Mouse (Mus musculus) heart, embryonic 14.5 days (tissue): ENCODE measurements around the gene Slc35g1. TPM values are rescaled to one million over a fixed set of nuclear protein-coding genes. Genes with fewer than 3 reads are reported as not detected.
"Not testable (repeated sequence)": the region's sequence is repeated elsewhere in the genome, so short reads cannot be mapped to it uniquely, and the experiment has no call there.

Experiments used
- ATAC-seq: fragments of 200-750 bp; cut with Nextera tagmentation; 2 replicates; pipeline ENCODE4 v1.8.0; 2017; ENCODE audit warnings: low read depth, moderate TSS enrichment; ENCODE audit not compliant: insufficient number of reproducible peaks, insufficient read depth, low FRiP score
- H3K27ac ChIP-seq, 2 experiments: fragments of 200-500 bp in 1 of 2; fragments of 300-500 bp in 1 of 2; sonication (generic) in 1 of 2; replicated peaks in 1 of 2; 2 replicates each; pipeline ENCODE4 v1.5.1; 2012 to 2014; ENCODE audit warnings: low read depth in 2 of 2, low read length in 2 of 2, control low read depth in 1 of 2, mild to moderate bottlenecking in 1 of 2, mixed read lengths in 1 of 2; ENCODE audit not compliant: control insufficient read depth in 1 of 2, insufficient read depth in 1 of 2
- H3K27me3 ChIP-seq: fragments of 300-500 bp; sonication (generic); 2 replicates; pipeline ENCODE4 v1.6.1; 2014; ENCODE audit warnings: mild to moderate bottlenecking, low read length, control low read depth; ENCODE audit not compliant: control insufficient read depth, insufficient read depth
- H3K36me3 ChIP-seq: fragments of 300-500 bp; sonication (generic); 2 replicates; pipeline ENCODE4 v1.6.1; 2014; ENCODE audit warnings: mild to moderate bottlenecking, control low read depth, low read length, mixed read lengths; ENCODE audit not compliant: control insufficient read depth, insufficient read depth
- H3K4me1 ChIP-seq, 2 experiments: fragments of 200-500 bp in 1 of 2; fragments of 300-500 bp in 1 of 2; sonication (generic) in 1 of 2; 2 replicates each; pipeline ENCODE4 v1.6.1; 2012 to 2014; ENCODE audit warnings: low read length in 2 of 2, control low read depth in 1 of 2, mixed read lengths in 1 of 2; ENCODE audit not compliant: control insufficient read depth in 2 of 2, insufficient read depth in 2 of 2
- H3K4me2 ChIP-seq: fragments of 300-500 bp; sonication (generic); 2 replicates; pipeline ENCODE4 v1.6.1; 2014; ENCODE audit warnings: mild to moderate bottlenecking, low read length
- H3K4me3 ChIP-seq, 2 experiments: fragments of 200-500 bp in 1 of 2; fragments of 300-500 bp in 1 of 2; sonication (generic) in 1 of 2; 2 replicates each; pipeline ENCODE4 v1.5.1; 2012 to 2014; ENCODE audit warnings: low read length in 2 of 2, mild to moderate bottlenecking in 2 of 2, control low read depth in 1 of 2, low read depth in 1 of 2, moderate library complexity in 1 of 2; ENCODE audit not compliant: control insufficient read depth in 1 of 2, insufficient read depth in 1 of 2
- H3K9ac ChIP-seq: fragments of 300-500 bp; sonication (generic); 2 replicates; pipeline ENCODE4 v1.6.1; 2014; ENCODE audit warnings: mild to moderate bottlenecking, low read length
- H3K9me3 ChIP-seq: fragments of 300-500 bp; sonication (generic); 2 replicates; pipeline ENCODE4 v1.6.1; 2016; ENCODE audit warnings: low read length, control low read depth; ENCODE audit not compliant: control insufficient read depth
- WGBS: fragments of 180-500 bp; shearing (Covaris S2); extraction: QIAGEN DNeasy Blood & Tissue Kit; methylation state at CpG from one replicate; pipeline ENCODE4 v1.1.7; 2014; 5-methylcytosine and 5-hydroxymethylcytosine counted together
- polyA plus RNA-seq: library from polyadenylated mRNA; unstranded; fragments of >200 nt; fragmentation: Nextera tagmentation; extraction: Ambion mirVana; gene quantifications from 2 replicates; pipeline ENCODE4 v1.2.1, GENCODE M21; 2014

The Slc35g1 gene
- polyA plus RNA-seq, 1 experiment from 2014 or later = 1.7 TPM

GRCm38 (mm10) chr19:38364939-38365614, 30.7 kb upstream of the Slc35g1 start:
- no peak overlapping the region for H3K4me3 ChIP-seq
- H3K9ac ChIP-seq = no peak overlapping the region
- H3K27ac ChIP-seq = no peak overlapping the region
- 52% methylated on average over 11 of the region's 11 CpGs for WGBS
- no peaks in the 10 kb centered on the region for H3K27me3 ChIP-seq
- no peaks in the 10 kb centered on the region for H3K36me3 ChIP-seq
- peaks cover 2 to 7% of the 10 kb centered on the region in 2 experiments; a peak in 2 of 4 replicates for H3K4me1 ChIP-seq
- ATAC-seq = no peak
- no peak overlapping the region for H3K4me2 ChIP-seq
- H3K9me3 ChIP-seq = no peaks in the 10 kb centered on the region

GRCm38 (mm10) chr19:38372460-38373102, 23.2 kb upstream of the Slc35g1 start:
- H3K4me3 ChIP-seq = no peak overlapping the region
- H3K4me2 ChIP-seq = no peak overlapping the region
- no peaks in the 10 kb centered on the region for H3K27me3 ChIP-seq
- H3K27ac ChIP-seq = no peak overlapping the region
- no peak overlapping the region for H3K9ac ChIP-seq
- WGBS = 33% methylated on average over 11 of the region's 11 CpGs
- no peak for ATAC-seq
- H3K36me3 ChIP-seq = no peaks in the 10 kb centered on the region
- no peaks in the 10 kb centered on the region for H3K9me3 ChIP-seq
- H3K4me1 ChIP-seq = no peaks in the 10 kb centered on the region

- H3K4me2 ChIP-seq = no peak overlapping the region
- H3K27ac ChIP-seq = no peak overlapping the region
- no peak overlapping the region for H3K9ac ChIP-seq
- H3K4me3 ChIP-seq = no peak overlapping the region
- H3K9me3 ChIP-seq = no peaks in the 10 kb centered on the region
- WGBS = 63% methylated on average over 2 of the region's 2 CpGs
- no peak for ATAC-seq
- no peaks in the 10 kb centered on the region for H3K27me3 ChIP-seq
- no peaks in the 10 kb centered on the region for H3K4me1 ChIP-seq
- H3K36me3 ChIP-seq = no peaks in the 10 kb centered on the region
Observed at GRCm38 (mm10) chr19:38373371-38373770, 22.4 kb upstream of the Slc35g1 start.

GRCm38 (mm10) chr19:38383769-38384168, 12.0 kb upstream of the Slc35g1 start:
- WGBS = 77% methylated on average over 12 of the region's 12 CpGs
- H3K36me3 ChIP-seq = no peaks in the 10 kb centered on the region
- H3K27me3 ChIP-seq = no peaks in the 10 kb centered on the region
- no peaks in the 10 kb centered on the region for H3K4me1 ChIP-seq
- no peak for ATAC-seq
- H3K9ac ChIP-seq = no peak overlapping the region
- no peaks in the 10 kb centered on the region for H3K9me3 ChIP-seq
- no peak overlapping the region for H3K27ac ChIP-seq
- no peak overlapping the region for H3K4me2 ChIP-seq
- no peak overlapping the region for H3K4me3 ChIP-seq

GRCm38 (mm10) chr19:38387021-38387420, 8.8 kb upstream of the Slc35g1 start:
- H3K4me2 ChIP-seq, H3K36me3 ChIP-seq, H3K27me3 ChIP-seq, H3K9me3 ChIP-seq, H3K9ac ChIP-seq, H3K4me3 ChIP-seq, H3K4me1 ChIP-seq, ATAC-seq, H3K27ac ChIP-seq: not testable (repeated sequence)
- WGBS = 86% methylated on average over 1 of the region's 1 CpGs

- no peak overlapping the region for H3K4me2 ChIP-seq
- no peaks in the 10 kb centered on the region for H3K36me3 ChIP-seq
- WGBS = 87% methylated on average over 4 of the region's 4 CpGs
- no peaks in the 10 kb centered on the region for H3K27me3 ChIP-seq
- H3K4me1 ChIP-seq = no peaks in the 10 kb centered on the region
- no peaks in the 10 kb centered on the region for H3K9me3 ChIP-seq
- no peak overlapping the region for H3K27ac ChIP-seq
- no peak for ATAC-seq
- H3K9ac ChIP-seq = no peak overlapping the region
- H3K4me3 ChIP-seq = no peak overlapping the region
Observed at GRCm38 (mm10) chr19:38387835-38388234, 7.9 kb upstream of the Slc35g1 start.

- Histone ChIP-seq H3K4me3 (peak overlapping the region; percentile 76 to 89), H3K27ac (no peak overlapping the region), H3K9me3 (no peaks in the 10 kb centered on the region), H3K9ac (0 out of 2 replicates have a peak overlapping the region, but pooled peaks have one; percentile 71), H3K36me3 (no peaks in the 10 kb centered on the region), H3K27me3 (no peaks in the 10 kb centered on the region), H3K4me1 (peaks cover 0 to 2% of the 10 kb centered on the region in 2 experiments; a peak in 1 of 4 replicates), H3K4me2 (peak overlapping the region; percentile 92)
- no peak for ATAC-seq
- 45% methylated on average over 8 of the region's 8 CpGs for WGBS
Observed at GRCm38 (mm10) chr19:38396633-38396970, 822 bp downstream of the Slc35g1 start.
